Mouse (Mus musculus) bone marrow macrophage, adult 2 months (primary cell): Measurements from ENCODE around the gene Tspan18.

Source experiments
- CTCF ChIP-seq: IDR thresholded peaks from 2 replicates; pipeline ENCODE4 v1.5.1; 2012; ENCODE audit warnings: low read depth, mild to moderate bottlenecking, low read length, moderate library complexity
- POLR2A ChIP-seq: IDR thresholded peaks from 2 replicates; pipeline ENCODE4 v1.6.1; 2012; ENCODE audit warnings: mild to moderate bottlenecking, low read depth, low read length, borderline replicate concordance

DNA sequence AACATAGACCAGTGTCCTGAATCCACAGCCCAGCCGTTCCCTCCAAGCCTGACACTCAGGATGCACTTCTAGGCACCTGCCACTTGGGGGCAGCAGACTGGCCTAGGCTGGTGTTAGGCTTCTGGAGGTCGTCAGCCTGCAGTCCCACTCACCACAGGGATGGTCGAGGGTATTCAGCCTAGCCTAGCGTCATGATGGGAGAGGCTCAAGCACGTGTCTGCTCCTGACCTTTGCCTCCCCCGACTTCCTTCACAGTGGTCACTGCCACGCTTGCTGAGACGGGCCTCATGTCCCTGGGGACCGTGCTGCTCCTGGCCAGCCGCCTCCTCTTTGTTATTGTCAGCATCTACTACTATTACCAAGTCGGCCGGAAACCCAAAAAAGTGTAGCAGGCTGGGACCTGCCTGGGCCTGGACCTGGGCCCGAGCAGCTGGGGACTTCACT lies 134.8 kb downstream of the Tspan18 start:
- TF ChIP-seq CTCF (peak; percentile 82), POLR2A (no peak)
